Mouse (Mus musculus): ENCODE measurements around the gene Slc38a3.

The Slc38a3 gene

GRCm38 (mm10) chr9:107695441-107696105 lies 26.2 kb upstream of the Slc38a3 start:
- DNase-seq: no peak

GRCm38 (mm10) chr9:107694627-107695026 lies 25.3 kb upstream of the Slc38a3 start:
- no peak for DNase-seq

- DNase-seq: no peak
Observed at GRCm38 (mm10) chr9:107693433-107693987, 24.2 kb upstream of the Slc38a3 start.

GRCm38 (mm10) chr9:107692785-107693184 lies 23.5 kb upstream of the Slc38a3 start:
- no peak for DNase-seq

- no peak for DNase-seq
Observed at GRCm38 (mm10) chr9:107690391-107690790, 21.1 kb upstream of the Slc38a3 start.

GRCm38 (mm10) chr9:107688939-107689338 lies 19.6 kb upstream of the Slc38a3 start:
- no peak for DNase-seq

GRCm38 (mm10) chr9:107688415-107688814 lies 19.1 kb upstream of the Slc38a3 start:
- no peak for DNase-seq

GRCm38 (mm10) chr9:107685231-107685981 lies 16.1 kb upstream of the Slc38a3 start:
- DNase-seq: peak in 1 of 2 experiments; percentile 47

- DNase-seq: no peak
Observed at GRCm38 (mm10) chr9:107682405-107682804, 13.1 kb upstream of the Slc38a3 start.

GRCm38 (mm10) chr9:107679501-107679900 lies 10.2 kb upstream of the Slc38a3 start, which contains the start of gene Gnat1:
TSS of gene Gnat1 (minus strand) at chr9:107679712.
- DNase-seq: no peak

- no peak for DNase-seq
Observed at GRCm38 (mm10) chr9:107678861-107679260, 9.5 kb upstream of the Slc38a3 start.

GRCm38 (mm10) chr9:107677819-107678526 lies 8.6 kb upstream of the Slc38a3 start:
- peak; percentile 81 to 86 for DNase-seq

GRCm38 (mm10) chr9:107677091-107677784 lies 7.9 kb upstream of the Slc38a3 start:
- DNase-seq: peak; percentile 56 to 69

- no peak for DNase-seq
Observed at GRCm38 (mm10) chr9:107676302-107676701, 7.0 kb upstream of the Slc38a3 start.

GRCm38 (mm10) chr9:107675671-107676301 lies 6.5 kb upstream of the Slc38a3 start:
- peak; percentile 61 to 70 for DNase-seq

- DNase-seq: no peak
Observed at GRCm38 (mm10) chr9:107674609-107675429, 5.5 kb upstream of the Slc38a3 start.

GRCm38 (mm10) chr9:107670259-107670658 lies 929 bp upstream of the Slc38a3 start:
- DNase-seq: no peak

GRCm38 (mm10) chr9:107668916-107669315 lies 414 bp downstream of the Slc38a3 start:
- no peak for DNase-seq

GRCm38 (mm10) chr9:107668011-107668410 lies 1.3 kb downstream of the Slc38a3 start:
- no peak for DNase-seq

- no peak for DNase-seq
Observed at GRCm38 (mm10) chr9:107667219-107667618, 2.1 kb downstream of the Slc38a3 start.

GRCm38 (mm10) chr9:107666751-107667205 lies 2.6 kb downstream of the Slc38a3 start:
- DNase-seq: no peak
